Mouse (Mus musculus) cortical plate, adult 2 months (tissue): ENCODE data around the gene Rufy3.

Source experiments
- CTCF ChIP-seq: fragments of 200-500 bp; IDR thresholded peaks from 2 replicates; pipeline ENCODE4 v1.5.1; 2011; ENCODE audit warnings: mild to moderate bottlenecking, control low read depth, low read length; ENCODE audit not compliant: insufficient read depth; ENCODE audit errors: extremely low read depth
- POLR2A ChIP-seq: fragments of 200-500 bp; IDR thresholded peaks from 2 replicates; pipeline ENCODE4 v1.6.1; 2011; ENCODE audit warnings: mild to moderate bottlenecking, low read length, control low read depth; ENCODE audit not compliant: insufficient read depth; ENCODE audit errors: extremely low read depth

DNA sequence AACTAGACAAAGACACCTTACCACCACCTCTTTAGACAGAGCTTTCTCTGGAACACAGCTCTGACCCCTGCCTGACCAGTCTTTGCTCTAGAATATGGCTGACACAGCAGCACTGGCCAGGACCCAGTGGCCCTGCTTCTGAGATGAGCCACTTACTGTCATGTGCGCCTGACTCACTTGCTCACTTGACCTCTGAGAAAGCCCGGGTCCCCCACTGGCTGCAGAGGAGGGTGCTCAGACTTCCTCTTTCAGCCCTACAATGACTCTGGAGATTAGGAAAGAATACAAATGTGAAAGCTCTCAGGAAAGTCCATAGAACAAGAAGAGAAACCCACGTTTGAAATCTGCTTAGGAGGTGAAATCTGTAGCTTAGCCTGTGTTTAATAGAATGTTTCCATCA, 66.0 kb downstream of the Rufy3 start:
- TF ChIP-seq CTCF (no peak), POLR2A (no peak)
